Mouse (Mus musculus) lung, postnatal 0 days (tissue): ENCODE measurements around the gene Ifngr1. TPM values are rescaled to one million over a fixed set of nuclear protein-coding genes. Genes with fewer than 3 reads are reported as not detected.

ENCODE experiments used
- ATAC-seq: fragments of 200-750 bp; cut with Nextera tagmentation; 2 replicates; pipeline ENCODE4 v1.8.0; 2017; ENCODE audit warnings: moderate library complexity
- DNase-seq: peaks from one replicate; pipeline ENCODE4 v3.0.0-alpha.2; 2016; ENCODE audit warnings: low spot score
- H3K27ac ChIP-seq: fragments of 300-500 bp; sonication (generic); 2 replicates; pipeline ENCODE4 v1.5.1; 2014; ENCODE audit warnings: antibody characterized with exemption, mild to moderate bottlenecking, low read length, mixed read lengths
- H3K27me3 ChIP-seq: fragments of 300-500 bp; sonication (generic); replicated peaks from 2 replicates; pipeline ENCODE4 v1.6.1; 2014; ENCODE audit warnings: low read length, mixed read lengths; ENCODE audit not compliant: insufficient read depth
- H3K36me3 ChIP-seq: fragments of 300-500 bp; sonication (generic); 2 replicates; pipeline ENCODE4 v1.6.1; 2014; ENCODE audit warnings: low read length, mixed read lengths; ENCODE audit not compliant: insufficient read depth
- H3K4me1 ChIP-seq: fragments of 300-500 bp; sonication (generic); 2 replicates; pipeline ENCODE4 v1.6.1; 2014; ENCODE audit warnings: antibody characterized with exemption, low read depth, low read length, mixed read lengths; ENCODE audit not compliant: insufficient read depth
- H3K4me2 ChIP-seq: fragments of 300-500 bp; sonication (generic); replicated peaks from 2 replicates; pipeline ENCODE4 v1.6.1; 2014; ENCODE audit warnings: low read depth, mild to moderate bottlenecking, low read length, moderate library complexity, mixed read lengths
- H3K4me3 ChIP-seq: fragments of 300-500 bp; sonication (generic); 2 replicates; pipeline ENCODE4 v1.5.1; 2014; ENCODE audit warnings: low read depth, low read length
- H3K9ac ChIP-seq: fragments of 300-500 bp; sonication (generic); replicated peaks from 2 replicates; pipeline ENCODE4 v1.6.1; 2014; ENCODE audit warnings: low read depth, mild to moderate bottlenecking
- H3K9me3 ChIP-seq: fragments of 300-500 bp; sonication (generic); 2 replicates; pipeline ENCODE4 v1.6.1; 2016; ENCODE audit warnings: low read length, mixed read lengths
- CTCF ChIP-seq: IDR thresholded peaks from 2 replicates; pipeline ENCODE4 v1.5.1; 2016; ENCODE audit warnings: antibody characterized with exemption, mild to moderate bottlenecking
- EP300 ChIP-seq: IDR thresholded peaks from 2 replicates; pipeline ENCODE4 v1.6.1; 2016; ENCODE audit warnings: antibody characterized with exemption, mild to moderate bottlenecking, control low read depth
- WGBS: fragments of 180-500 bp; shearing (Covaris S2); extraction: QIAGEN DNeasy Blood & Tissue Kit; methylation state at CpG from one replicate; pipeline ENCODE4 v1.1.7; 2014; 5-methylcytosine and 5-hydroxymethylcytosine counted together
- polyA plus RNA-seq: library from polyadenylated mRNA; unstranded; fragments of >200 nt; fragmentation: Nextera tagmentation; extraction: Ambion mirVana; gene quantifications from 2 replicates; pipeline ENCODE4 v1.2.1, GENCODE M21; 2015

The Ifngr1 gene
- polyA plus RNA-seq, 1 experiment from 2014 or later, result 159 TPM

- H3K36me3 ChIP-seq, result no peaks in the 10 kb centered on the region
- no peak for DNase-seq
- ATAC-seq, result no peak; the same call in 1 of the 2 replicates
- H3K4me1 ChIP-seq, result peaks cover 18% of the 10 kb centered on the region; the same call in 1 of the 2 replicates
- H3K27ac ChIP-seq, result peak overlapping the region; percentile 70
- TF ChIP-seq EP300, result peak; percentile 41; the same call in 1 of the 2 replicates
- no peak for TF ChIP-seq CTCF
- H3K4me2 ChIP-seq, result peak overlapping the region; percentile 47
- H3K27me3 ChIP-seq, result no peaks in the 10 kb centered on the region
- H3K4me3 ChIP-seq, result peak overlapping the region; percentile 83
- no peaks in the 10 kb centered on the region for H3K9me3 ChIP-seq
- no peak overlapping the region for H3K9ac ChIP-seq
- 26% methylated on average over 6 of the region's 6 CpGs for WGBS
Observed at GRCm38 (mm10) chr10:19591286-19591640, 486 bp upstream of the Ifngr1 start.

- peak overlapping the region; percentile 47 for H3K4me2 ChIP-seq
- H3K27ac ChIP-seq, result peak overlapping the region; percentile 96
- peak overlapping the region; percentile 90 for H3K9ac ChIP-seq
- no peak for TF ChIP-seq EP300
- no peak for TF ChIP-seq CTCF
- 0% methylated on average over 3 of the region's 3 CpGs for WGBS
- no peaks in the 10 kb centered on the region for H3K27me3 ChIP-seq
- DNase-seq, result peak; percentile 29
- H3K36me3 ChIP-seq, result no peaks in the 10 kb centered on the region
- peaks cover 22% of the 10 kb centered on the region; the same call in 1 of the 2 replicates for H3K4me1 ChIP-seq
- peak overlapping the region; percentile 83 for H3K4me3 ChIP-seq
- no peak for ATAC-seq
- no peaks in the 10 kb centered on the region for H3K9me3 ChIP-seq
Observed at GRCm38 (mm10) chr10:19592556-19592955, 807 bp downstream of the Ifngr1 start.

- peak overlapping the region; percentile 29; the same call in 1 of the 2 replicates for H3K9ac ChIP-seq
- no peak for DNase-seq
- H3K4me1 ChIP-seq, result peaks cover 22% of the 10 kb centered on the region; the same call in 1 of the 2 replicates
- no peaks in the 10 kb centered on the region for H3K27me3 ChIP-seq
- H3K4me3 ChIP-seq, result peak overlapping the region; percentile 83
- H3K36me3 ChIP-seq, result no peaks in the 10 kb centered on the region
- TF ChIP-seq CTCF, result no peak
- no peak for TF ChIP-seq EP300
- H3K4me2 ChIP-seq, result peak overlapping the region; percentile 47
- WGBS, result 59% methylated on average over 3 of the region's 3 CpGs
- no peaks in the 10 kb centered on the region for H3K9me3 ChIP-seq
- peak overlapping the region; percentile 23; the same call in 1 of the 2 replicates for H3K27ac ChIP-seq
- no peak for ATAC-seq
Observed at GRCm38 (mm10) chr10:19593296-19593695, 1.5 kb downstream of the Ifngr1 start.

GRCm38 (mm10) chr10:19594201-19594905 is 2.6 kb downstream of the Ifngr1 start:
- DNase-seq (peak; percentile 52), ATAC-seq (no peak)
- WGBS, result 72% methylated on average over 3 of the region's 3 CpGs
- Histone ChIP-seq H3K9me3 (no peaks in the 10 kb centered on the region), H3K4me1 (peaks cover 22% of the 10 kb centered on the region; the same call in 1 of the 2 replicates), H3K27ac (peak overlapping the region; percentile 47; the same call in 1 of the 2 replicates), H3K36me3 (no peaks in the 10 kb centered on the region; the same call in 1 of the 2 replicates), H3K27me3 (no peaks in the 10 kb centered on the region), H3K9ac (no peak overlapping the region; the same call in 1 of the 2 replicates), H3K4me3 (peak overlapping the region; percentile 83), H3K4me2 (peak overlapping the region; percentile 47)
- TF ChIP-seq CTCF (no peak), EP300 (no peak)

GRCm38 (mm10) chr10:19596866-19597265 is 5.1 kb downstream of the Ifngr1 start:
- Histone ChIP-seq H3K9ac (no peak overlapping the region), H3K27me3 (no peaks in the 10 kb centered on the region), H3K27ac (no peak overlapping the region), H3K4me2 (no peak overlapping the region), H3K9me3 (no peaks in the 10 kb centered on the region), H3K4me3 (no peak overlapping the region), H3K4me1 (peaks cover 22% of the 10 kb centered on the region; the same call in 1 of the 2 replicates), H3K36me3 (peaks cover 8% of the 10 kb centered on the region)
- DNase-seq, result no peak
- ATAC-seq, result no peak
- 69% methylated on average over 4 of the region's 4 CpGs for WGBS
- TF ChIP-seq EP300 (no peak), CTCF (no peak)

- H3K4me3 ChIP-seq, result no peak overlapping the region
- no peaks in the 10 kb centered on the region for H3K27me3 ChIP-seq
- H3K4me1 ChIP-seq, result peaks cover 22% of the 10 kb centered on the region; the same call in 1 of the 2 replicates
- no peak overlapping the region for H3K9ac ChIP-seq
- H3K27ac ChIP-seq, result no peak overlapping the region; the same call in 1 of the 2 replicates
- no peak overlapping the region for H3K4me2 ChIP-seq
- ATAC-seq (peak; percentile 29), DNase-seq (peak; percentile 78)
- WGBS, result 46% methylated on average over 11 of the region's 11 CpGs
- TF ChIP-seq EP300 (no peak), CTCF (no peak)
- no peaks in the 10 kb centered on the region for H3K9me3 ChIP-seq
- peaks cover 16% of the 10 kb centered on the region for H3K36me3 ChIP-seq
Observed at GRCm38 (mm10) chr10:19598091-19598490, 6.3 kb downstream of the Ifngr1 start.
